Mouse (Mus musculus) gastrocnemius, postnatal 36 days (tissue): ENCODE data around the gene Tpmt. TPM values are rescaled to one million over a fixed set of nuclear protein-coding genes. Genes with fewer than 3 reads are reported as not detected.

Experiments used
- DNase-seq, 2 experiments: peaks; one replicate each; pipeline ENCODE4 v3.0.0; 2022
- intact Hi-C: fragments of 180-260 bp; cut with DNase I; formaldehyde crosslinking; loops from one replicate; pipeline ENCODE4 v1.15.1; 2025
- long read RNA-seq, 2 experiments: library from polyadenylated mRNA; stranded (forward); transcript quantifications; one replicate each; pipeline ENCODE4 v2.0.0; 2021
- total RNA-seq, 2 experiments: library from RNA; stranded (reverse); gene quantifications; 2 replicates each; pipeline ENCODE4 v1.2.3; 2021

Gene Tpmt
- 1 to 10 TPM; 2.7 to 4.6 TPM for total RNA-seq
- long read RNA-seq, experiment 1, partial matches to known transcripts: 0 of 5 reads
- long read RNA-seq, experiment 1, other reads (novel, unspliced or antisense): 4 of 5 reads
- long read RNA-seq, experiment 2, partial matches to known transcripts: 0 of 5 reads
- long read RNA-seq, experiment 2, other reads (novel, unspliced or antisense): 1 of 5 reads

- intact Hi-C loops: no loop called here
- DNase-seq: no peak
These were observed at the start of gene Tpmt for GRCm38 (mm10) chr13:47044617-47044947. Gene Tpmt (minus strand): TSS chr13:47044737.

- no peak for DNase-seq
- intact Hi-C loops: no loop called here
These were observed 49.3 kb upstream of the Tpmt start for GRCm38 (mm10) chr13:47093791-47094190.

GRCm38 (mm10) chr13:47089271-47089670 lies 44.7 kb upstream of the Tpmt start:
- intact Hi-C loops: no loop called here
- no peak for DNase-seq

- DNase-seq: no peak
- intact Hi-C loops: no loop called here
These were observed 43.9 kb upstream of the Tpmt start for GRCm38 (mm10) chr13:47088433-47088832.

- DNase-seq: no peak
- intact Hi-C loops: no loop called here
These were observed 36.5 kb upstream of the Tpmt start for GRCm38 (mm10) chr13:47080905-47081505.

- intact Hi-C loops: loop anchor here (10.0 kb wide), 1 partner anchor 206 kb away; no protein-coding TSS in a partner anchor
- no peak for DNase-seq
These were observed 34.3 kb upstream of the Tpmt start for GRCm38 (mm10) chr13:47078799-47079198.

- no peak for DNase-seq
- intact Hi-C loops: loop anchor here (10.0 kb wide), 1 partner anchor 207 kb away; no protein-coding TSS in a partner anchor
These were observed 32.8 kb upstream of the Tpmt start for GRCm38 (mm10) chr13:47077367-47077766.

- DNase-seq: no peak
- intact Hi-C loops: loop anchor here (10.0 kb wide), 1 partner anchor 209 kb away; no protein-coding TSS in a partner anchor
These were observed 31.6 kb upstream of the Tpmt start for GRCm38 (mm10) chr13:47076156-47076555.

GRCm38 (mm10) chr13:47072484-47072883 lies 27.9 kb upstream of the Tpmt start:
- DNase-seq: no peak
- intact Hi-C loops: loop anchor here (10.0 kb wide), 1 partner anchor 212 kb away; no protein-coding TSS in a partner anchor

GRCm38 (mm10) chr13:47071871-47072270 lies 27.3 kb upstream of the Tpmt start:
- intact Hi-C loops: loop anchor here (10.0 kb wide), 1 partner anchor 213 kb away; no protein-coding TSS in a partner anchor
- DNase-seq: no peak

- DNase-seq: no peak
- intact Hi-C loops: loop anchor here (10.0 kb wide), 1 partner anchor 214 kb away; no protein-coding TSS in a partner anchor
These were observed 26.0 kb upstream of the Tpmt start for GRCm38 (mm10) chr13:47070329-47071080.

- intact Hi-C loops: no loop called here
- no peak for DNase-seq
These were observed 22.5 kb upstream of the Tpmt start for GRCm38 (mm10) chr13:47067001-47067400.

GRCm38 (mm10) chr13:47066516-47066915 lies 22.0 kb upstream of the Tpmt start:
- DNase-seq: no peak
- intact Hi-C loops: no loop called here

GRCm38 (mm10) chr13:47063985-47064760 lies 19.6 kb upstream of the Tpmt start:
- no peak for DNase-seq
- intact Hi-C loops: no loop called here

- no peak for DNase-seq
- intact Hi-C loops: no loop called here
These were observed 18.2 kb upstream of the Tpmt start for GRCm38 (mm10) chr13:47062756-47063155.

- intact Hi-C loops: no loop called here
- DNase-seq: no peak
These were observed 12.2 kb upstream of the Tpmt start for GRCm38 (mm10) chr13:47056781-47057180.

- intact Hi-C loops: no loop called here
- no peak for DNase-seq
These were observed 11.6 kb upstream of the Tpmt start for GRCm38 (mm10) chr13:47056126-47056525.

GRCm38 (mm10) chr13:47053971-47054370 lies 9.4 kb upstream of the Tpmt start:
- intact Hi-C loops: no loop called here
- no peak for DNase-seq

- no peak for DNase-seq
- intact Hi-C loops: no loop called here
These were observed 5.5 kb upstream of the Tpmt start for GRCm38 (mm10) chr13:47050009-47050408.

GRCm38 (mm10) chr13:47047996-47048395 lies 3.5 kb upstream of the Tpmt start:
- intact Hi-C loops: no loop called here
- peak in 1 of 2 experiments; percentile 9 for DNase-seq
